Mouse (Mus musculus) stomach, postnatal 0 days (tissue): ENCODE results near the gene Slc15a3.

Experiments
- CTCF ChIP-seq: IDR thresholded peaks from 2 replicates; pipeline ENCODE4 v1.5.1; 2016; ENCODE audit warnings: antibody characterized with exemption, low read depth, mild to moderate bottlenecking, moderate library complexity
- EP300 ChIP-seq: optimal IDR thresholded peaks from 2 replicates; pipeline ENCODE3; 2016; ENCODE audit warnings: antibody characterized with exemption

- TF ChIP-seq CTCF (no peak), EP300 (no peak)
Measured at GRCm38 (mm10) chr19:10793044-10793443, 46.5 kb upstream of the Slc15a3 start.
